ENCODE assay signal across 9 mouse cellular contexts in genomic region chr12:39510073-39510812, GRCm38 (mm10).
DNase-seq lines count a peak whose midpoint lies in the region; ATAC-seq lines count a peak whose summit lies in the region.
"Had no signal": no experiment of that assay in that cellular context is flagged by ENCODE, and none has a peak within 500 bp of the region (broad histone marks: within the 10 kb centered on the region; RNA-seq: fewer than 3 reads in every experiment).

No protein-coding gene starts in this region.

- no peaks in the 10 kb centered on the region for H3K9me3 ChIP-seq in forebrain, embryonic 16.5 days (ENCODE audit: control insufficient read depth, low read length)
- H3K9me3 ChIP-seq in hindbrain, embryonic 13.5 days = no peaks in the 10 kb centered on the region
- H3K9me3 ChIP-seq: stomach, embryonic 15.5 days had no signal

- no peaks in the 10 kb centered on the region for H3K36me3 ChIP-seq in forebrain, embryonic 16.5 days (ENCODE audit: control insufficient read depth, insufficient read depth)
- no peaks in the 10 kb centered on the region for H3K36me3 ChIP-seq in hindbrain, embryonic 13.5 days
- H3K36me3 ChIP-seq: stomach, embryonic 15.5 days had no signal

- H3K4me3 ChIP-seq in forebrain, embryonic 16.5 days (replicated peaks; ENCODE audit: low read length) = peak overlapping the region; percentile 18; the same call in 1 of the 2 replicates
- H3K4me3 ChIP-seq in hindbrain, embryonic 13.5 days = peak overlapping the region; percentile 22
- H3K4me3 ChIP-seq: stomach, embryonic 15.5 days had no signal

- peak overlapping the region; percentile 15 for H3K9ac ChIP-seq in forebrain, embryonic 16.5 days (replicated peaks; ENCODE audit: low read depth, low read length)
- peak overlapping the region; percentile 57 for H3K9ac ChIP-seq in hindbrain, embryonic 13.5 days
- H3K9ac ChIP-seq: stomach, embryonic 15.5 days had no signal

- ATAC-seq in forebrain, embryonic 16.5 days = peak; percentile 98
- peak; percentile 96 for ATAC-seq in hindbrain, embryonic 13.5 days (ENCODE audit: low FRiP score)

- 9% methylated on average over 13 of the region's 13 CpGs for WGBS in forebrain, embryonic 16.5 days
- WGBS in hindbrain, embryonic 13.5 days = 16% methylated on average over 13 of the region's 13 CpGs

- DNase-seq in adrenal gland, adult (ENCODE audit: inconsistent age in 2 of 2, low spot score in 1 of 2) = peak; percentile 46 to 85
- DNase-seq in adrenal gland, postnatal 4 days (ENCODE audit: low spot score in 2 of 2) = no peak
- peak; percentile 71 to 72 for DNase-seq in cerebellum, adult 18-20 months
- DNase-seq in layer of hippocampus, adult 9-11 months = peak; percentile 59
- DNase-seq in lung, postnatal 36 days = peak; percentile 81
- peak; percentile 53 for DNase-seq in right cerebral cortex, postnatal 14 days

- no peaks in the 10 kb centered on the region for H3K27me3 ChIP-seq in forebrain, embryonic 16.5 days (replicated peaks; ENCODE audit: control insufficient read depth, insufficient read depth, low read length)
- no peaks in the 10 kb centered on the region for H3K27me3 ChIP-seq in hindbrain, embryonic 13.5 days

- no peaks in the 10 kb centered on the region; the same call in 1 of the 2 replicates for H3K4me1 ChIP-seq in forebrain, embryonic 16.5 days (replicated peaks; ENCODE audit: control insufficient read depth, insufficient read depth, low read length)
- H3K4me1 ChIP-seq in hindbrain, embryonic 13.5 days (replicated peaks) = 0 out of 2 replicates have a peak, but pooled peaks cover 6% of the 10 kb centered on the region
- H3K4me1 ChIP-seq: stomach, embryonic 15.5 days had no signal

- peak overlapping the region; percentile 43 for H3K4me2 ChIP-seq in forebrain, embryonic 16.5 days (ENCODE audit: low read length)
- H3K4me2 ChIP-seq in hindbrain, embryonic 13.5 days = peak overlapping the region; percentile 52
- H3K4me2 ChIP-seq: stomach, embryonic 15.5 days had no signal

- H3K27ac ChIP-seq in forebrain, embryonic 16.5 days (ENCODE audit: low read length) = no peak overlapping the region
- H3K27ac ChIP-seq in hindbrain, embryonic 13.5 days = no peak overlapping the region
- H3K27ac ChIP-seq: stomach, embryonic 15.5 days had no signal

Comparison
In these comparisons a context has a peak if more than half of its experiments do, and no peak if none do; other contexts are left out.
1. DNase-seq: peak in adrenal gland, adult (2 of 2), cerebellum, adult 18-20 months (2 of 2), layer of hippocampus, adult 9-11 months (single experiment), lung, postnatal 36 days (single experiment) and right cerebral cortex, postnatal 14 days (single experiment); none in adrenal gland, postnatal 4 days (0 of 2).